Mouse (Mus musculus): ENCODE measurements at regions not wholly inside any gene's neighbourhood (a gene's known extent, or its start where the extent isn't known, plus 50 kb on each side); places are given as distances from the start of the nearest gene placed in this dataset.

DNA sequence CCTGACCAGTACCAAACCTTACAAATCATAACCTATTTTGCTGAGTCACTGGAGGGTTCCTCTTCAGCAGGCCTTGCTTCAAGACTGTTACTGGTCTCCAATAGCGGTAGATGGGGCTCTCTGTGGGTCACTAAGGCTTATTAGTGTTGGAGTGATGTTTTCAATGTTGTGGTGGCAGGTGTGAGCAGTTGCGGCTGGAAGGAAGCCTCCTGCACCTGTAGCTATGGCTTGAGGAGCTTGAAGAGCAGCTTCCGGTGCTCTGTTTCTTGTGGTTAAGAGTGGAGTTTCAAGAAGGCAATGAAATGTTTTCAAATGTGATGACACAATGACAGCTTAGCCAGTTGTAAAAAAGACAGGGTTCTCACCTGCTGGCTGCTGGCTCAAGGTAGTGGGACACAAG is 73.1 kb upstream of the 1810046K07Rik start:
- no peak for TF ChIP-seq HCFC1 (IDR thresholded peaks at IDR 0.05; ENCODE audit: borderline replicate concordance, insufficient read depth, low read length)
- TF ChIP-seq ZC3H11A (IDR thresholded peaks at IDR 0.05; ENCODE audit: borderline replicate concordance, low read depth, low read length): no peak
- TF ChIP-seq MAFK (IDR thresholded peaks at IDR 0.05; ENCODE audit: insufficient read depth, low read depth, low read length): no peak
- TF ChIP-seq CHD2 (IDR thresholded peaks at IDR 0.05; ENCODE audit: low read depth, low read length): no peak
- no peak for TF ChIP-seq ZNF384 (IDR thresholded peaks at IDR 0.05; ENCODE audit: low read depth, low read length)
